Mouse (Mus musculus): Measurements from ENCODE around the gene Adamts16. TPM values are rescaled to one million over a fixed set of nuclear protein-coding genes. Genes with fewer than 3 reads are reported as not detected.

Gene Adamts16
- polyA plus RNA-seq, 1 experiment = 0.13 TPM

GRCm38 (mm10) chr13:70714081-70714775 is 127.4 kb downstream of the Adamts16 start:
- H3K4me1 ChIP-seq (replicated peaks; ENCODE audit: control insufficient read depth, insufficient read depth, low read length) = no peaks in the 10 kb centered on the region
- TF ChIP-seq CTCF (IDR thresholded peaks at IDR 0.05; ENCODE audit: borderline replicate concordance, control insufficient read depth, extremely low read depth, insufficient read depth, low read length, poor library complexity) = no peak
- no peak for TF ChIP-seq POLR2A (IDR thresholded peaks at IDR 0.05; ENCODE audit: control insufficient read depth, extremely low read depth, insufficient read depth, low read length, poor library complexity)
- 90% methylated on average over 7 of the region's 7 CpGs for WGBS

DNA sequence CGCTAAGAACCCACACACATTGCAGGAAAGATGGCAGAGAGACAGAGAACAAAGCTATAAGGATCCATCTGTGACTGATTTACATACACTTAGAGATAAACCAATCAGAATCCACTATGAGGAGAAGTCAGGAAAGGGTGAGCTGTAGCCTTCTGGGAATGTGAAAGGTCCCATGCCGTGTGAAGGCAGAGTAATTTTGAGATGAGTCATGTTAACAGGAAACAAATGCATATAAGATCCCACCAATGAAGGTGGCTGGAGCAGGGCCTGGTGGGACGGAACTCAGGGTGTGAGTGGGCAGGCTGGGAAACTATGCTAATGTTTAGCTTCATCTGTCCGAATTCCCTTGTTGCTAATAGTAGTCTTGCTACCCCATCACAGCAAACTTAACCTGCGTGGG is 128.3 kb downstream of the Adamts16 start:
- Histone ChIP-seq H3K4me3 (ENCODE audit: control insufficient read depth, insufficient read depth, low read length) (no peak overlapping the region), H3K27me3 (ENCODE audit: control insufficient read depth, insufficient read depth, low read length) (no peaks in the 10 kb centered on the region), H3K27ac (ENCODE audit: control insufficient read depth, insufficient read depth, low read length) (no peak overlapping the region), H3K36me3 (ENCODE audit: control insufficient read depth, insufficient read depth, low read length) (no peaks in the 10 kb centered on the region), H3K4me1 (replicated peaks; ENCODE audit: control insufficient read depth, insufficient read depth, low read length) (no peaks in the 10 kb centered on the region)
- 87% methylated on average over 5 of the region's 5 CpGs for WGBS
- TF ChIP-seq CTCF (IDR thresholded peaks at IDR 0.05; ENCODE audit: borderline replicate concordance, control insufficient read depth, extremely low read depth, insufficient read depth, low read length, poor library complexity) (no peak), POLR2A (IDR thresholded peaks at IDR 0.05; ENCODE audit: control insufficient read depth, extremely low read depth, insufficient read depth, low read length, poor library complexity) (no peak)
- no peak for DNase-seq

More at GRCm38 (mm10) chr13:70714081-70714775, 127.4 kb downstream of the Adamts16 start:
- no peak for DNase-seq
- no peak overlapping the region for H3K4me3 ChIP-seq (ENCODE audit: control insufficient read depth, insufficient read depth, low read length)
- no peaks in the 10 kb centered on the region for H3K27me3 ChIP-seq (ENCODE audit: control insufficient read depth, insufficient read depth, low read length)
- H3K27ac ChIP-seq (ENCODE audit: control insufficient read depth, insufficient read depth, low read length) = no peak overlapping the region
- no peaks in the 10 kb centered on the region for H3K36me3 ChIP-seq (ENCODE audit: control insufficient read depth, insufficient read depth, low read length)

- Histone ChIP-seq H3K27ac (ENCODE audit: control insufficient read depth, insufficient read depth, low read length) (no peak overlapping the region), H3K36me3 (ENCODE audit: control insufficient read depth, insufficient read depth, low read length) (no peaks in the 10 kb centered on the region), H3K4me1 (replicated peaks; ENCODE audit: control insufficient read depth, insufficient read depth, low read length) (no peaks in the 10 kb centered on the region), H3K4me3 (ENCODE audit: control insufficient read depth, insufficient read depth, low read length) (no peak overlapping the region), H3K27me3 (ENCODE audit: control insufficient read depth, insufficient read depth, low read length) (no peaks in the 10 kb centered on the region)
- 95% methylated on average over 5 of the region's 5 CpGs for WGBS
- no peak for DNase-seq
- TF ChIP-seq POLR2A (IDR thresholded peaks at IDR 0.05; ENCODE audit: control insufficient read depth, extremely low read depth, insufficient read depth, low read length, poor library complexity) = no peak
- TF ChIP-seq CTCF (IDR thresholded peaks at IDR 0.05; ENCODE audit: borderline replicate concordance, control insufficient read depth, extremely low read depth, insufficient read depth, low read length, poor library complexity) = no peak
These were observed 134.3 kb downstream of the Adamts16 start for GRCm38 (mm10) chr13:70707158-70707854.

GRCm38 (mm10) chr13:70702904-70703303 is 138.7 kb downstream of the Adamts16 start:
- H3K4me3 ChIP-seq (ENCODE audit: control insufficient read depth, insufficient read depth, low read length) = no peak overlapping the region
- TF ChIP-seq POLR2A (IDR thresholded peaks at IDR 0.05; ENCODE audit: control insufficient read depth, extremely low read depth, insufficient read depth, low read length, poor library complexity) (no peak), CTCF (IDR thresholded peaks at IDR 0.05; ENCODE audit: borderline replicate concordance, control insufficient read depth, extremely low read depth, insufficient read depth, low read length, poor library complexity) (no peak)
- H3K27ac ChIP-seq (ENCODE audit: control insufficient read depth, insufficient read depth, low read length) = no peak overlapping the region
- no peak for DNase-seq
- H3K4me1 ChIP-seq (replicated peaks; ENCODE audit: control insufficient read depth, insufficient read depth, low read length) = no peaks in the 10 kb centered on the region
- H3K27me3 ChIP-seq (ENCODE audit: control insufficient read depth, insufficient read depth, low read length) = no peaks in the 10 kb centered on the region
- no peaks in the 10 kb centered on the region for H3K36me3 ChIP-seq (ENCODE audit: control insufficient read depth, insufficient read depth, low read length)
- WGBS = 26% methylated on average over 4 of the region's 4 CpGs

- Histone ChIP-seq H3K4me3 (ENCODE audit: control insufficient read depth, insufficient read depth, low read length) (no peak overlapping the region), H3K27me3 (ENCODE audit: control insufficient read depth, insufficient read depth, low read length) (no peaks in the 10 kb centered on the region)
- WGBS = 83% methylated on average over 4 of the region's 4 CpGs
These were observed 142.7 kb downstream of the Adamts16 start for GRCm38 (mm10) chr13:70698812-70699387.

DNA sequence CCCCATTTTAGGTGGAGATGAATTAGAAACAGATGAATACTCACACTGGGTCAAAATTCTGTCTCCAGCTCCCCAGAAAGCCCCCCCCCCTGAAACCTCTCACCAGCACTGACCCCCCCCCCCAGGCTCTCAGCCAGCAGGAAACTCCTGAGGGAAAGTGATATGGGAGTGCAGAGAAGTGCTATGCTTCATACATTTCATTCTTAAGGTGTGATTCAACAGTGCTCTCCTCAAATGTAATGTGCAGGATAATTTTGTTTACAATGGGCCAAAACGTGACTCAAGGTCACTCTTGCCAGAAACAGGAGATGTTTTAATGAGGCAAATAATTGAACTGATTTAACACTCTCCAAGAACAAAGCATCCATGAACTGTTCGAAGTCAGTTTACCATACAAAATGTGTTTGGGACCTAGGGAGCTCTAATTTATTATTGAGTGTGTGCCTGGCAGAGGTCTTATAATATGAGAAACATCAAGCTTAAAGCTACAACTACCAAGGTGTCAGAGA is 152.1 kb downstream of the Adamts16 start:
- TF ChIP-seq CTCF (IDR thresholded peaks at IDR 0.05; ENCODE audit: borderline replicate concordance, control insufficient read depth, extremely low read depth, insufficient read depth, low read length, poor library complexity) (no peak), POLR2A (IDR thresholded peaks at IDR 0.05; ENCODE audit: control insufficient read depth, extremely low read depth, insufficient read depth, low read length, poor library complexity) (no peak)
- DNase-seq = no peak
- WGBS = 63% methylated on average over 2 of the region's 2 CpGs

More at GRCm38 (mm10) chr13:70698812-70699387, 142.7 kb downstream of the Adamts16 start:
- DNase-seq = no peak
- no peaks in the 10 kb centered on the region for H3K4me1 ChIP-seq (replicated peaks; ENCODE audit: control insufficient read depth, insufficient read depth, low read length)
- no peak overlapping the region for H3K27ac ChIP-seq (ENCODE audit: control insufficient read depth, insufficient read depth, low read length)
- no peak for TF ChIP-seq CTCF (IDR thresholded peaks at IDR 0.05; ENCODE audit: borderline replicate concordance, control insufficient read depth, extremely low read depth, insufficient read depth, low read length, poor library complexity)
- H3K36me3 ChIP-seq (ENCODE audit: control insufficient read depth, insufficient read depth, low read length) = no peaks in the 10 kb centered on the region

More for the DNA sequence above, 152.1 kb downstream of the Adamts16 start:
- no peak overlapping the region for H3K27ac ChIP-seq (ENCODE audit: control insufficient read depth, insufficient read depth, low read length)
- no peaks in the 10 kb centered on the region for H3K36me3 ChIP-seq (ENCODE audit: control insufficient read depth, insufficient read depth, low read length)
- no peaks in the 10 kb centered on the region for H3K27me3 ChIP-seq (ENCODE audit: control insufficient read depth, insufficient read depth, low read length)
- no peaks in the 10 kb centered on the region for H3K4me1 ChIP-seq (replicated peaks; ENCODE audit: control insufficient read depth, insufficient read depth, low read length)
- H3K4me3 ChIP-seq (ENCODE audit: control insufficient read depth, insufficient read depth, low read length) = no peak overlapping the region

Measured in thymus, adult 2 months (tissue).